ENCODE assay signal across 19 mouse cellular contexts in genomic region chr12:109747201-109747600, GRCm38 (mm10).
DNase-seq lines count a peak whose midpoint lies in the region; ATAC-seq and TF ChIP-seq lines count a peak whose summit lies in the region.
"Had no signal": no experiment of that assay in that cellular context is flagged by ENCODE, and none has a peak within 500 bp of the region (broad histone marks: within the 10 kb centered on the region; RNA-seq: fewer than 3 reads in every experiment).

No protein-coding gene starts in this region.

- no peak for TF ChIP-seq CTCF in heart, adult 2 months (IDR thresholded peaks at IDR 0.05)

- no peak overlapping the region for H3K4me2 ChIP-seq in forebrain, embryonic 16.5 days (ENCODE audit: low read length)
- H3K4me2 ChIP-seq in stomach, embryonic 16.5 days (ENCODE audit: low read depth, low read length): no peak overlapping the region
- H3K4me2 ChIP-seq: embryonic facial prominence, embryonic 15.5 days had no signal

- no peaks in the 10 kb centered on the region for H3K9me3 ChIP-seq in heart, embryonic 10.5 days
- no peaks in the 10 kb centered on the region for H3K9me3 ChIP-seq in forebrain, embryonic 16.5 days (ENCODE audit: control insufficient read depth, low read length)
- H3K9me3 ChIP-seq in stomach, embryonic 16.5 days (replicated peaks; ENCODE audit: control insufficient read depth, low read length): no peaks in the 10 kb centered on the region
- H3K9me3 ChIP-seq: embryonic facial prominence, embryonic 15.5 days had no signal

- intact Hi-C loops in heart, adult 2 months (cut with DNase I): no loop called here

- TF ChIP-seq POLR2A in heart, adult 2 months (IDR thresholded peaks at IDR 0.05; ENCODE audit: insufficient read depth, low read depth, low read length): no peak

- H3K36me3 ChIP-seq in heart, embryonic 10.5 days: peaks cover 38% of the 10 kb centered on the region
- H3K36me3 ChIP-seq in heart, adult 2 months (ENCODE audit: control insufficient read depth, insufficient read depth, low read length): no peaks in the 10 kb centered on the region
- H3K36me3 ChIP-seq in forebrain, embryonic 16.5 days (ENCODE audit: control insufficient read depth, insufficient read depth): peaks cover 5% of the 10 kb centered on the region; the same call in 1 of the 2 replicates
- no peaks in the 10 kb centered on the region; the same call in 1 of the 2 replicates for H3K36me3 ChIP-seq in stomach, embryonic 16.5 days (ENCODE audit: control insufficient read depth, insufficient read depth, low read length)
- H3K36me3 ChIP-seq: G1E had no signal

- H3K4me3 ChIP-seq in heart, embryonic 10.5 days: no peak overlapping the region
- no peak overlapping the region for H3K4me3 ChIP-seq in heart, adult 2 months
- H3K4me3 ChIP-seq in forebrain, embryonic 16.5 days (replicated peaks; ENCODE audit: low read length): no peak overlapping the region
- no peak overlapping the region for H3K4me3 ChIP-seq in stomach, embryonic 16.5 days (replicated peaks; ENCODE audit: low read length)
- H3K4me3 ChIP-seq: embryonic facial prominence, embryonic 15.5 days had no signal

- ATAC-seq in forebrain, embryonic 16.5 days: no peak
- ATAC-seq in stomach, embryonic 16.5 days (ENCODE audit: insufficient read depth, low FRiP score): no peak
- ATAC-seq: intestine, embryonic 16.5 days had no signal

- H3K27ac ChIP-seq in heart, embryonic 10.5 days: no peak overlapping the region
- H3K27ac ChIP-seq in heart, adult 2 months: no peak overlapping the region
- peak overlapping the region; percentile 51 for H3K27ac ChIP-seq in forebrain, embryonic 16.5 days (ENCODE audit: low read length)
- 0 out of 2 replicates have a peak overlapping the region, but pooled peaks have one; percentile 69 for H3K27ac ChIP-seq in stomach, embryonic 16.5 days (ENCODE audit: low read length)
- H3K27ac ChIP-seq: embryonic facial prominence, embryonic 15.5 days; liver, embryonic 14.5 days had no signal

- no peak for TF ChIP-seq EP300 in heart, adult 2 months (IDR thresholded peaks at IDR 0.05; ENCODE audit: insufficient read depth, low read depth, low read length)

- no peaks in the 10 kb centered on the region for H3K27me3 ChIP-seq in heart, embryonic 10.5 days (ENCODE audit: insufficient read depth, poor library complexity, severe bottlenecking)
- no peaks in the 10 kb centered on the region for H3K27me3 ChIP-seq in heart, adult 2 months (ENCODE audit: control insufficient read depth, insufficient read depth, low read length)
- H3K27me3 ChIP-seq in forebrain, embryonic 16.5 days (replicated peaks; ENCODE audit: control insufficient read depth, insufficient read depth, low read length): no peaks in the 10 kb centered on the region
- no peaks in the 10 kb centered on the region for H3K27me3 ChIP-seq in stomach, embryonic 16.5 days (ENCODE audit: control insufficient read depth, insufficient read depth, low read length)
- H3K27me3 ChIP-seq: embryonic facial prominence, embryonic 15.5 days had no signal

- H3K79me2 ChIP-seq in heart, adult 2 months (replicated peaks; ENCODE audit: control insufficient read depth, insufficient read depth, low read length): no peaks in the 10 kb centered on the region

- peaks cover 36% of the 10 kb centered on the region for H3K4me1 ChIP-seq in heart, embryonic 10.5 days
- H3K4me1 ChIP-seq in heart, adult 2 months (ENCODE audit: control insufficient read depth, insufficient read depth, low read length): no peaks in the 10 kb centered on the region
- H3K4me1 ChIP-seq in forebrain, embryonic 16.5 days (replicated peaks; ENCODE audit: control insufficient read depth, insufficient read depth, low read length): peaks cover 42% of the 10 kb centered on the region
- peaks cover 33% of the 10 kb centered on the region for H3K4me1 ChIP-seq in stomach, embryonic 16.5 days (ENCODE audit: control insufficient read depth, insufficient read depth, low read length)

- WGBS in heart, embryonic 10.5 days: 82% methylated on average over 5 of the region's 5 CpGs
- WGBS in heart, adult 2 months: 82% methylated on average over 5 of the region's 5 CpGs
- WGBS in forebrain, embryonic 16.5 days: 86% methylated on average over 5 of the region's 5 CpGs
- 65% methylated on average over 5 of the region's 5 CpGs for WGBS in stomach, embryonic 16.5 days

- DNase-seq in heart, embryonic 10.5 days (ENCODE audit: low spot score): peak; percentile 51
- DNase-seq in heart, adult 2 months: no peak
- peak; percentile 8 to 19 for DNase-seq in right cerebral cortex, postnatal 10 days (ENCODE audit: low spot score in 2 of 2)
- no peak for DNase-seq in right cerebral cortex, postnatal 4 days
- no peak for DNase-seq in spleen, postnatal 10 days (ENCODE audit: low spot score in 2 of 2)
- DNase-seq: adrenal gland, postnatal 36 days; cerebellum, adult 11-12 months; heart, adult 18-20 months; heart, postnatal 10 days; kidney, postnatal 14 days; left cerebral cortex, postnatal 4 days; lung, postnatal 36 days; thymus, postnatal 4 days had no signal

- H3K9ac ChIP-seq in heart, adult 2 months (ENCODE audit: low read depth, low read length): no peak overlapping the region
- no peak overlapping the region for H3K9ac ChIP-seq in forebrain, embryonic 16.5 days (replicated peaks; ENCODE audit: low read depth, low read length)
- no peak overlapping the region for H3K9ac ChIP-seq in stomach, embryonic 16.5 days (ENCODE audit: low read length)
- H3K9ac ChIP-seq: embryonic facial prominence, embryonic 15.5 days; liver, embryonic 14.5 days had no signal

Comparison
In these comparisons a context has a peak if more than half of its experiments do, and no peak if none do; other contexts are left out.
1. DNase-seq: peak in heart, embryonic 10.5 days (single experiment) and right cerebral cortex, postnatal 10 days (2 of 2); none in heart, adult 2 months (0 of 2), right cerebral cortex, postnatal 4 days (single experiment) and spleen, postnatal 10 days (0 of 2).
2. H3K27ac ChIP-seq: peak in forebrain, embryonic 16.5 days (single experiment) and stomach, embryonic 16.5 days (single experiment); none in heart, embryonic 10.5 days (single experiment) and heart, adult 2 months (single experiment).